Mouse (Mus musculus) CH12.LX (cell line): ENCODE data around the gene Daam1. TPM values are rescaled to one million over a fixed set of nuclear protein-coding genes. Genes with fewer than 3 reads are reported as not detected.

Experiments
- DNase-seq: peaks from one replicate; pipeline ENCODE4 v3.0.0-alpha.2; 2013; ENCODE audit errors: extremely low read depth
- H3K27ac ChIP-seq: 2 replicates; pipeline ENCODE4 v1.5.1; 2012; ENCODE audit warnings: low read depth, mild to moderate bottlenecking, control low read depth, moderate library complexity; ENCODE audit not compliant: insufficient read depth
- H3K27me3 ChIP-seq: replicated peaks from 2 replicates; pipeline ENCODE3; 2012; ENCODE audit warnings: inconsistent platforms
- H3K36me3 ChIP-seq, 2 experiments: replicated peaks in 1 of 2; 2 replicates each; pipeline versions ENCODE3 to v1.6.1; 2012; ENCODE audit warnings: inconsistent platforms in 1 of 2, low read length in 1 of 2, mild to moderate bottlenecking in 1 of 2, mixed read lengths in 1 of 2, moderate library complexity in 1 of 2; ENCODE audit not compliant: control insufficient read depth in 1 of 2, insufficient read depth in 1 of 2
- H3K4me1 ChIP-seq, 2 experiments: 2 replicates each; pipeline ENCODE4 v1.6.1; 2012; ENCODE audit warnings: inconsistent platforms in 1 of 2, moderate library complexity in 1 of 2; ENCODE audit not compliant: insufficient read depth in 2 of 2, control insufficient read depth in 1 of 2
- H3K4me2 ChIP-seq: 2 replicates; pipeline ENCODE4 v1.6.1; 2012; ENCODE audit warnings: low read depth, mild to moderate bottlenecking, control low read depth; ENCODE audit not compliant: poor library complexity, insufficient read depth, severe bottlenecking
- H3K4me3 ChIP-seq, 3 experiments: fragments of 150-350 bp in 1 of 3; sonication (generic) in 1 of 3; replicated peaks in 1 of 3; 2 replicates each; pipeline versions ENCODE3 to v1.5.1; 2011 to 2012; ENCODE audit warnings: low read depth in 2 of 3, low read length in 2 of 3, mild to moderate bottlenecking in 2 of 3, moderate library complexity in 2 of 3, control low read depth in 1 of 3, improper control_type of control experiment in 1 of 3, inconsistent platforms in 1 of 3, mixed read lengths in 1 of 3; ENCODE audit not compliant: poor library complexity in 1 of 3
- H3K79me2 ChIP-seq: replicated peaks from 2 replicates; pipeline ENCODE4 v1.6.1; 2012; ENCODE audit warnings: mild to moderate bottlenecking, moderate library complexity; ENCODE audit not compliant: control insufficient read depth, poor library complexity, insufficient read depth, severe bottlenecking; ENCODE audit errors: extremely low read depth
- H3K9ac ChIP-seq: 2 replicates; pipeline ENCODE4 v1.6.1; 2012; ENCODE audit warnings: low read depth, mild to moderate bottlenecking, control low read depth, moderate library complexity; ENCODE audit not compliant: insufficient read depth
- H3K9me3 ChIP-seq: replicated peaks from 2 replicates; pipeline ENCODE3; 2012; ENCODE audit warnings: low read length, inconsistent platforms, mixed read lengths
- BHLHE40 ChIP-seq: IDR thresholded peaks from 2 replicates; pipeline ENCODE4 v1.6.1; 2011; ENCODE audit warnings: mild to moderate bottlenecking, low read depth, low read length, improper control_type of control experiment
- CHD1 ChIP-seq: IDR thresholded peaks from 2 replicates; pipeline ENCODE4 v1.6.1; 2012; ENCODE audit warnings: low read depth, low read length, improper control_type of control experiment, inconsistent platforms
- CTCF ChIP-seq, 2 experiments: IDR thresholded peaks in 1 of 2; conservative IDR thresholded peaks in 1 of 2; 2 replicates each; pipeline ENCODE4 v1.5.1; 2011 to 2012; ENCODE audit warnings: low read depth in 2 of 2, low read length in 2 of 2, improper control_type of control experiment in 1 of 2, inconsistent platforms in 1 of 2, mild to moderate bottlenecking in 1 of 2, moderate library complexity in 1 of 2
- E2F4 ChIP-seq: IDR thresholded peaks from 2 replicates; pipeline ENCODE4 v1.6.1; 2011; ENCODE audit warnings: low read depth, low read length, improper control_type of control experiment; ENCODE audit not compliant: insufficient replicate concordance
- EP300 ChIP-seq: IDR thresholded peaks from 2 replicates; pipeline ENCODE4 v1.6.1; 2011; ENCODE audit warnings: low read length, improper control_type of control experiment
- ETS1 ChIP-seq: conservative IDR thresholded peaks from 2 replicates; pipeline ENCODE4 v1.6.1; 2012; ENCODE audit warnings: low read depth, mild to moderate bottlenecking, inconsistent platforms, low read length, improper control_type of control experiment, moderate library complexity
- GABPA ChIP-seq: IDR thresholded peaks from 2 replicates; pipeline ENCODE4 v1.6.1; 2012; ENCODE audit warnings: low read depth, low read length, improper control_type of control experiment, inconsistent platforms; ENCODE audit not compliant: insufficient replicate concordance
- HCFC1 ChIP-seq: IDR thresholded peaks from 2 replicates; pipeline ENCODE4 v1.6.1; 2012; ENCODE audit warnings: low read depth, mild to moderate bottlenecking, inconsistent platforms, low read length, improper control_type of control experiment
- IRF4 ChIP-seq: IDR thresholded peaks from 2 replicates; pipeline ENCODE4 v1.6.1; 2014; ENCODE audit warnings: low read depth, mild to moderate bottlenecking, inconsistent platforms, low read length, improper control_type of control experiment
- JUN ChIP-seq: IDR thresholded peaks from 2 replicates; pipeline ENCODE4 v1.6.1; 2011; ENCODE audit warnings: low read depth, mild to moderate bottlenecking, low read length, improper control_type of control experiment, moderate library complexity; ENCODE audit not compliant: insufficient read depth
- JUND ChIP-seq: conservative IDR thresholded peaks from 2 replicates; pipeline ENCODE4 v1.6.1; 2011; ENCODE audit warnings: low read depth, low read length, improper control_type of control experiment
- KAT2A ChIP-seq: IDR thresholded peaks from 2 replicates; pipeline ENCODE4 v1.6.1; 2012; ENCODE audit warnings: low read length, improper control_type of control experiment, inconsistent platforms; ENCODE audit not compliant: insufficient replicate concordance
- MAFK ChIP-seq: IDR thresholded peaks from 2 replicates; pipeline ENCODE4 v1.6.1; 2011; ENCODE audit warnings: low read length, improper control_type of control experiment; ENCODE audit not compliant: insufficient replicate concordance
- MAX ChIP-seq: IDR thresholded peaks from 2 replicates; pipeline ENCODE4 v1.6.1; 2011; ENCODE audit warnings: low read length, improper control_type of control experiment
- MYC ChIP-seq: IDR thresholded peaks from 2 replicates; pipeline ENCODE4 v1.6.1; 2011; ENCODE audit warnings: low read depth, mild to moderate bottlenecking, improper control_type of control experiment, low read length
- NELFE ChIP-seq: IDR thresholded peaks from 2 replicates; pipeline ENCODE4 v1.6.1; 2011; ENCODE audit warnings: low read depth, low read length, improper control_type of control experiment
- RAD21 ChIP-seq: IDR thresholded peaks from 2 replicates; pipeline ENCODE4 v1.6.1; 2011; ENCODE audit warnings: low read depth, mild to moderate bottlenecking, low read length, improper control_type of control experiment, moderate library complexity
- RCOR1 ChIP-seq: conservative IDR thresholded peaks from 2 replicates; pipeline ENCODE4 v1.6.1; 2012; ENCODE audit warnings: low read depth, mild to moderate bottlenecking, inconsistent platforms, low read length, improper control_type of control experiment
- SIN3A ChIP-seq: IDR thresholded peaks from 2 replicates; pipeline ENCODE4 v1.6.1; 2012; ENCODE audit warnings: low read length, improper control_type of control experiment, inconsistent platforms
- SMC3 ChIP-seq: IDR thresholded peaks from 2 replicates; pipeline ENCODE4 v1.6.1; 2011; ENCODE audit warnings: low read depth, low read length, improper control_type of control experiment
- TBP ChIP-seq: conservative IDR thresholded peaks from 2 replicates; pipeline ENCODE4 v1.6.1; 2011; ENCODE audit warnings: low read depth, low read length, improper control_type of control experiment
- TCF12 ChIP-seq: IDR thresholded peaks from 2 replicates; pipeline ENCODE4 v1.6.1; 2014; ENCODE audit warnings: low read depth, mild to moderate bottlenecking, inconsistent platforms, low read length, improper control_type of control experiment
- UBTF ChIP-seq: IDR thresholded peaks from 2 replicates; pipeline ENCODE4 v1.6.1; 2012; ENCODE audit warnings: low read depth, mild to moderate bottlenecking, inconsistent platforms, low read length, improper control_type of control experiment, moderate library complexity
- USF1 ChIP-seq: IDR thresholded peaks from 2 replicates; pipeline ENCODE4 v1.6.1; 2014; ENCODE audit warnings: low read depth, mild to moderate bottlenecking, inconsistent platforms, low read length, improper control_type of control experiment
- USF2 ChIP-seq: conservative IDR thresholded peaks from 2 replicates; pipeline ENCODE4 v1.6.1; 2011; ENCODE audit warnings: low read depth, low read length, improper control_type of control experiment
- ZC3H11A ChIP-seq: IDR thresholded peaks from 2 replicates; pipeline ENCODE4 v1.6.1; 2012; ENCODE audit warnings: low read depth, mild to moderate bottlenecking, inconsistent platforms, low read length, improper control_type of control experiment
- ZKSCAN1 ChIP-seq: IDR thresholded peaks from 2 replicates; pipeline ENCODE4 v1.6.1; 2012; ENCODE audit warnings: low read depth, inconsistent platforms, low read length, improper control_type of control experiment, borderline replicate concordance
- ZNF384 ChIP-seq: IDR thresholded peaks from 2 replicates; pipeline ENCODE4 v1.6.1; 2012; ENCODE audit warnings: low read depth, low read length, improper control_type of control experiment, inconsistent platforms
- dilution Hi-C: fragments of 300-500 bp; cut with MboI; formaldehyde crosslinking; loops from 2 replicates; pipeline ENCODE4 v1.14.3; 2020; ENCODE audit warnings: low sequenced_read_pairs; ENCODE audit not compliant: extremely low pct_unique_long_range_greater_than_20kb, extremely low pct_ligation_motif_present
- in situ Hi-C: fragments of 300-500 bp; cut with MboI; formaldehyde crosslinking; loops from 3 replicates; pipeline ENCODE4 v1.14.3; 2019; ENCODE audit warnings: low sequenced_read_pairs, low pct_ligation_motif_present, low pct_unique_long_range_greater_than_20kb, mixed read lengths
- polyA plus RNA-seq: library from polyadenylated mRNA; unstranded; fragments of >175 nt; gene quantifications from 2 replicates; pipeline ENCODE4 v1.2.1, GENCODE M21; 2012; ENCODE audit warnings: low read depth; ENCODE audit not compliant: insufficient read length
- total RNA-seq, 2 experiments: library from RNA; depleted of rRNA; stranded (reverse); fragments of 300-350 nt in 1 of 2; fragments of >200 nt in 1 of 2; gene quantifications; 2 replicates each; pipeline ENCODE4 v1.2.3; 2012 to 2014

Daam1 gene
- total and polyA plus RNA-seq, 3 experiments, result 10.7 to 27.9 (median 23.6) TPM

DNA sequence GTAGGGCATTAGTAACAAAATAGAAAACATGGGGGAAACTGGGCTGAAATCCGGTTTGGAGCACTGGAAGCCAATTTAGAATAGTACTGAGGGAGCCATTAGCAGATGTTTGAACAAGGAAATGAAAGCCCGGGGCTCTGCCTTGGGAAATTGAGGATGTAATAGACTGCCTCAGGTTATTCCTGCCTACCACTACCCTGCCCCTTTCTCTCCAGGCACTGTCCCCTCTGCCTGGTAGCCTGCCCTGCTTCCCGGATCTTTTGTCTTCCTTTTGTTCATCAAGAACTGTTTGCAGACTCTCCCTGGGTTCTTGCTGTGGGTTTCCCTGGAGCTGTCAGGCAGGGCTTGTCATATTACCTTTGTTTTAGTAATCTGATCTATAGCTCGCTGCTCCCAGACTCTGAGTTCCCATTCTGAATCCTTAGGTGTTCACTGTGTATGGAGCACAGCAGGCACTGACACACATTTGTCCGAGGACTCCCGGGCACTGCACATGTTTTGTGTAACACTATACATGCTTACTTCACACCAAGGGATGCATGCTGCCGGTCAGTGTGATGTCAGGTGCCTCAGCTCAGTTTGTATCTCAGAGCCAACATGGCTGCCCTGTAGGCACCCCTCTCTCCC is 61.0 kb downstream of the Daam1 start:
- TF ChIP-seq ETS1 (no peak), E2F4 (no peak), USF2 (no peak), ZC3H11A (no peak), ZKSCAN1 (no peak), ZNF384 (no peak), RAD21 (no peak), JUND (no peak), BHLHE40 (no peak), TBP (no peak), KAT2A (no peak), USF1 (no peak), MAX (no peak), CTCF (conservative IDR thresholded peaks at IDR 0.05 in 1 of 2, IDR thresholded peaks at IDR 0.05 in 1 of 2; ENCODE audit: low read depth in 2 of 2, low read length in 2 of 2) (no peak), SMC3 (no peak), GABPA (no peak), HCFC1 (no peak)
- dilution Hi-C loops, result no loop called here
- Histone ChIP-seq H3K4me1 (peaks cover 22 to 89% of the 10 kb centered on the region in 2 experiments), H3K79me2 (no peaks in the 10 kb centered on the region), H3K9me3 (no peaks in the 10 kb centered on the region), H3K27ac (no peak overlapping the region), H3K4me2 (no peak overlapping the region), H3K9ac (no peak overlapping the region), H3K36me3 (peaks cover 0 to 58% of the 10 kb centered on the region in 2 experiments), H3K4me3 (no peak overlapping the region), H3K27me3 (no peaks in the 10 kb centered on the region)
- in situ Hi-C loops, result no loop called here
- DNase-seq, result no peak

DNA sequence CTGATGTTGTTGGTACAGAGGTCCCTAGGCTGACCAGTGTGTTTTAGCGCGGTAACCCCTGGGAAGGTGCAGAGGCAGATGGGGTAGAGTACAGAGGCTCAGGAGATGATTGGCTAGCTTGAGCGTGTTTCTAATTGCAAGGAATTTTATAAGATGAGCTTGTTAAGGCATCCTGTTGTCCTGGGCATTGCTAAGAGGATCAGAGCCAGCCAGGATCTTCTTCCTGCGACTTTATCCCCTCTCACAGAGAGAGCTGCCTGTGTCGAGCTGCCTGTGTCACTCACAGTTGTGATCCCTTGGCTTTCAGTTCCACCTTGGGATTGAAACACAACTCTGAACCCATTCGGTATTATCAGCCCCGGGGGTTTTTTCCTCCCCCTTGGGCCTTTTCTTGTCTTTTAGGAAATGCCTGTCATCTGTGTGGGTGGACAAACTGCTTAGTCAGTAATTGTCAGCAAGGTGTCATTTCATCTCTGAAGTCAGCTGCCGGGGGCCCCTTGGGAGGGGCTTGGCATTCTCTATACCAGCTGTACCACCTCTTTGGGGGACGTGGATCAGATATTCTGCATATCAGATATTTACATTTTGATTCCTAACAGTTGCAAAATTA is 62.2 kb downstream of the Daam1 start:
- in situ Hi-C loops, result no loop called here
- no peaks in the 10 kb centered on the region for H3K79me2 ChIP-seq
- peaks cover 12 to 86% of the 10 kb centered on the region in 2 experiments for H3K4me1 ChIP-seq
- no peak overlapping the region for H3K9ac ChIP-seq
- H3K27ac ChIP-seq, result no peak overlapping the region
- no peaks in the 10 kb centered on the region for H3K9me3 ChIP-seq
- DNase-seq, result peak; percentile 48
- H3K4me2 ChIP-seq, result no peak overlapping the region
- TF ChIP-seq RCOR1 (no peak), NELFE (no peak), CTCF (conservative IDR thresholded peaks at IDR 0.05 in 1 of 2, IDR thresholded peaks at IDR 0.05 in 1 of 2; ENCODE audit: low read depth in 2 of 2, low read length in 2 of 2) (no peak), MAFK (peak; percentile 93), IRF4 (peak; percentile 55; the same call in 1 of the 2 replicates), JUN (no peak), SIN3A (peak; percentile 37; the same call in 1 of the 2 replicates), ZC3H11A (no peak), USF2 (no peak), ZNF384 (no peak), ETS1 (peak; percentile 83), HCFC1 (no peak), EP300 (no peak; the same call in 1 of the 2 replicates), JUND (no peak), TCF12 (no peak), CHD1 (no peak), BHLHE40 (peak; percentile 58), MAX (no peak), MYC (no peak), GABPA (no peak), ZKSCAN1 (no peak), KAT2A (no peak), UBTF (no peak), TBP (no peak)
- dilution Hi-C loops, result no loop called here
- H3K27me3 ChIP-seq, result no peaks in the 10 kb centered on the region
- no peak overlapping the region for H3K4me3 ChIP-seq
- peaks cover 10 to 71% of the 10 kb centered on the region in 2 experiments for H3K36me3 ChIP-seq
